Mouse (Mus musculus) embryonic stem cell, embryonic (primary cell): ENCODE data around the gene Spin1.

Experiments
- CTCF ChIA-PET, 4 experiments: fragments of 300-600 bp in 2 of 4; fragments of 350-600 bp in 2 of 4; sonication (Branson Sonifier 250); formaldehyde crosslinking; loops; one replicate each; lab custom pipeline; 2022; ENCODE audit warnings: inconsistent platforms in 2 of 4; lab: Charles Lee
- POLR2A ChIA-PET, 4 experiments: fragments of 300-600 bp in 2 of 4; fragments of 350-600 bp in 2 of 4; sonication (Branson Sonifier 250); formaldehyde crosslinking; loops; one replicate each; lab custom pipeline; 2022; ENCODE audit warnings: antibody characterized with exemption in 4 of 4, inconsistent platforms in 1 of 4; lab: Charles Lee

The Spin1 gene

GRCm38 (mm10) chr13:51197699-51198098 lies 97.0 kb downstream of the Spin1 start:
- POLR2A ChIA-PET = no interaction called here

GRCm38 (mm10) chr13:51198186-51198585 lies 97.5 kb downstream of the Spin1 start:
- ChIA-PET CTCF (interaction anchor here in 1 of 4 experiments (0.6 kb wide), 1 partner anchor 263 kb away, joined by 4 read pairs; no protein-coding TSS in a partner anchor), POLR2A (interaction anchor here in 2 of 4 experiments (0.7 to 1.4 kb wide), 3 partner anchors 17 to 180 kb away, joined by 3 to 5 read pairs (median 3); no protein-coding TSS in a partner anchor)

More at GRCm38 (mm10) chr13:51197699-51198098, 97.0 kb downstream of the Spin1 start:
- CTCF ChIA-PET = interaction anchor here in 1 of 4 experiments (0.6 kb wide), 1 partner anchor 65 kb away, joined by 3 read pairs; no protein-coding TSS in a partner anchor
